Mouse (Mus musculus) kidney, embryonic 14.5 days (tissue): ENCODE results near the gene Usp49. TPM values are rescaled to one million over a fixed set of nuclear protein-coding genes. Genes with fewer than 3 reads are reported as not detected.

Source experiments
- ATAC-seq: fragments of 200-750 bp; cut with Nextera tagmentation; 2 replicates; pipeline ENCODE4 v1.8.0; 2017; ENCODE audit warnings: moderate number of reproducible peaks, mild to moderate bottlenecking, moderate TSS enrichment, moderate library complexity; ENCODE audit not compliant: low FRiP score, low TSS enrichment
- H3K27ac ChIP-seq: fragments of 300-500 bp; sonication (generic); 2 replicates; pipeline ENCODE4 v1.5.1; 2014; ENCODE audit warnings: low read depth, mild to moderate bottlenecking, low read length, moderate library complexity, mixed read lengths
- H3K27me3 ChIP-seq: fragments of 300-500 bp; sonication (generic); 2 replicates; pipeline ENCODE4 v1.6.1; 2014; ENCODE audit warnings: mild to moderate bottlenecking, low read length; ENCODE audit not compliant: control insufficient read depth, insufficient read depth
- H3K36me3 ChIP-seq: fragments of 300-500 bp; sonication (generic); 2 replicates; pipeline ENCODE4 v1.6.1; 2014; ENCODE audit warnings: low read length, mixed read lengths; ENCODE audit not compliant: control insufficient read depth, insufficient read depth
- H3K4me1 ChIP-seq: fragments of 300-500 bp; sonication (generic); 2 replicates; pipeline ENCODE4 v1.6.1; 2014; ENCODE audit warnings: low read length, mixed read lengths; ENCODE audit not compliant: control insufficient read depth, insufficient read depth
- H3K4me2 ChIP-seq: fragments of 300-500 bp; sonication (generic); replicated peaks from 2 replicates; pipeline ENCODE4 v1.6.1; 2014; ENCODE audit warnings: low read depth, mild to moderate bottlenecking, low read length
- H3K4me3 ChIP-seq: fragments of 300-500 bp; sonication (generic); 2 replicates; pipeline ENCODE4 v1.5.1; 2014; ENCODE audit warnings: mild to moderate bottlenecking, low read length
- H3K9ac ChIP-seq: fragments of 300-500 bp; sonication (generic); 2 replicates; pipeline ENCODE4 v1.6.1; 2014; ENCODE audit warnings: low read depth, mild to moderate bottlenecking, low read length, moderate library complexity
- H3K9me3 ChIP-seq: fragments of 300-500 bp; sonication (generic); 2 replicates; pipeline ENCODE4 v1.6.1; 2016; ENCODE audit warnings: low read length; ENCODE audit not compliant: control insufficient read depth
- WGBS: fragments of 180-500 bp; shearing (Covaris S2); extraction: QIAGEN DNeasy Blood & Tissue Kit; methylation state at CpG from one replicate; pipeline ENCODE4 v1.1.7; 2014; 5-methylcytosine and 5-hydroxymethylcytosine counted together
- polyA plus RNA-seq: library from polyadenylated mRNA; unstranded; fragments of >200 nt; fragmentation: Nextera tagmentation; extraction: Ambion mirVana; gene quantifications from 2 replicates; pipeline ENCODE4 v1.2.1, GENCODE M21; 2014

The Usp49 gene
- polyA plus RNA-seq, 1 experiment from 2014 or later: 6.6 TPM

DNA sequence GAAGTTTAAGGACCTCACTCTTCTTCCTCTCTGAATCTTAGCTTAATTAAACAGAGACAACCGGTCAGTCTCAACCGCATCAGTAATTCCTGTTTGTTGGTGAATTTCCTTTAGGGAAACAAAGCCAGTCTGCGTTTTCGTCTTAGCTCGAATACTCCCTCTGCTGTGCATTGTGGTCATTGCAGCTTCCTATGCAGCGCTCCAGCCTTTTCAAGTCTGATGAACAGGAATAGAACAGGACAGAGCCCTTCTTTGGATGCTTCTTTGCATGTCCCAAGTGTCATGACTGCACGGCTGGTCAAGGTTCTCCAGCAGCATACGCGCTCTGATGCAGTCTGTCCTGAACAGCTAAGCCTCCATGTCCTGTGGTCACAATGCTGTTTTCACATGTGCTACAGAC lies 46.1 kb downstream of the Usp49 start:
- no peak for ATAC-seq
- peaks cover 11% of the 10 kb centered on the region for H3K4me1 ChIP-seq
- WGBS: 22% methylated on average over 9 of the region's 9 CpGs
- H3K27ac ChIP-seq: no peak overlapping the region
- H3K4me2 ChIP-seq: no peak overlapping the region
- no peak overlapping the region for H3K4me3 ChIP-seq
- no peaks in the 10 kb centered on the region for H3K9me3 ChIP-seq
- no peak overlapping the region for H3K9ac ChIP-seq
- H3K27me3 ChIP-seq: peaks cover 3% of the 10 kb centered on the region; the same call in 1 of the 2 replicates
- H3K36me3 ChIP-seq: peaks cover 27% of the 10 kb centered on the region

- 73% methylated on average over 5 of the region's 5 CpGs for WGBS
- Histone ChIP-seq H3K27ac (peak overlapping the region; percentile 38; the same call in 1 of the 2 replicates), H3K4me1 (peaks cover 1% of the 10 kb centered on the region; the same call in 1 of the 2 replicates), H3K4me2 (no peak overlapping the region), H3K27me3 (peaks cover under 1% of the 10 kb centered on the region; the same call in 1 of the 2 replicates), H3K9me3 (no peaks in the 10 kb centered on the region), H3K4me3 (no peak overlapping the region), H3K36me3 (peaks cover 32% of the 10 kb centered on the region), H3K9ac (no peak overlapping the region)
- ATAC-seq: no peak
Measured at GRCm38 (mm10) chr17:47678238-47678637, 47.7 kb downstream of the Usp49 start.

- ATAC-seq: no peak
- H3K9ac ChIP-seq: no peak overlapping the region
- no peaks in the 10 kb centered on the region for H3K9me3 ChIP-seq
- 75% methylated on average over 5 of the region's 5 CpGs for WGBS
- no peaks in the 10 kb centered on the region for H3K4me1 ChIP-seq
- no peak overlapping the region for H3K4me2 ChIP-seq
- peaks cover 37% of the 10 kb centered on the region for H3K36me3 ChIP-seq
- no peaks in the 10 kb centered on the region for H3K27me3 ChIP-seq
- H3K27ac ChIP-seq: peak overlapping the region; percentile 38; the same call in 1 of the 2 replicates
- H3K4me3 ChIP-seq: no peak overlapping the region
Measured at GRCm38 (mm10) chr17:47678702-47679101, 48.2 kb downstream of the Usp49 start.

- ATAC-seq: no peak
- no peak overlapping the region for H3K9ac ChIP-seq
- H3K4me3 ChIP-seq: no peak overlapping the region
- H3K27me3 ChIP-seq: no peaks in the 10 kb centered on the region
- no peak overlapping the region for H3K27ac ChIP-seq
- peaks cover 59% of the 10 kb centered on the region for H3K36me3 ChIP-seq
- H3K4me1 ChIP-seq: peaks cover 6% of the 10 kb centered on the region; the same call in 1 of the 2 replicates
- WGBS: 82% methylated on average over 4 of the region's 4 CpGs
- H3K9me3 ChIP-seq: no peaks in the 10 kb centered on the region
- H3K4me2 ChIP-seq: no peak overlapping the region
Measured at GRCm38 (mm10) chr17:47682836-47683235, 52.3 kb downstream of the Usp49 start.

DNA sequence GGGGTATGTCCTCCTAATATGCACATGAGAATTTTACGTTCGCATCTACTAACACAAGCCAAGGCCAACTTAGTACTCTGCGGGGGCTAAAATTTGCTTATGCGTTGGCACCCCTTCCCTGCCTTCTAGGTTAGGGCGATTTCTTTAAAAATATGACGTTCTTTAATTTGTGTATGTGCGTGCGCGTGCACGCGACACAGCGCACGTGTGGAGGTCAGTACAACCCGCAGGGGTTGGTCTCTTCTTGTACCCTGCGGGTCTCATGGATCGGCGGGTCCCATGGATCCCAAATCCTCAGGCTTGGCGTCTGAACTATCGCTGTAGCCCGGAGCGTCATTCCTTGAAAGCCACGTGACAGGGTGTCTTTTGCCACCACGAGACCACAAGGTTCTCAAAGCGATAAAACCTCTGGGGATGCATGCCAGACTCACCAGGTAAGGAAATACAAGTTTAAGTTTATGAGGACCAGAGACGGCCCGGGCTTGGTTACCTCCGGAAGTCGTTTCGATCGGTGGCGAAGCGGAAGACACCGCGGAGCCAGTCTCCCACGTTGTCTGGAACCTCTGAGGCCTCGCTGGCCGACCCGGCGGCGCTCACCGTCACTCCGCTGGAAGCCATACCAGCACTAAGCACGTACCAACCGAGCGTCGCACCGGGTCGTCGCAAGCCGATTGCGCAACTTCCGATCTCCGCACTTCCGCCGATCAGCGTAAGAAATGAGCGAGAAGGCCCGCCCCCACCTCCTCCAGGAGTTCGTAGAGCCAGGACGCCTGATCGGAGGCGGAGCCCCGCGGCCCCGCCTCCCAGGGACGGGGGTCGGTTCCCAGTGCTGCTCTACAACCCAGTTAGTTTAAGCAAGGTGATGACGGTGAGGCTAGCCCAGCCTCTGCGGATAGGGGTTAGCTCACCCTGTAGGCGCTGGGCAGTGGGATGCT lies 57.2 kb downstream of the Usp49 start:
- Histone ChIP-seq H3K4me1 (peaks cover 6% of the 10 kb centered on the region; the same call in 1 of the 2 replicates), H3K4me2 (peak overlapping the region; percentile 86), H3K27me3 (0 out of 2 replicates have a peak, but pooled peaks cover 7% of the 10 kb centered on the region), H3K9me3 (no peaks in the 10 kb centered on the region), H3K9ac (peak overlapping the region; percentile 81), H3K36me3 (peaks cover 33% of the 10 kb centered on the region), H3K4me3 (peak overlapping the region; percentile 88), H3K27ac (peak overlapping the region; percentile 52)
- WGBS: under 1% methylated on average over 70 of the region's 70 CpGs
- ATAC-seq: peak; percentile 93

- Histone ChIP-seq H3K4me1 (peaks cover 6% of the 10 kb centered on the region; the same call in 1 of the 2 replicates), H3K4me3 (peak within 1 kb of the TSS; percentile 88), H3K9me3 (no peaks in the 10 kb centered on the region), H3K27ac (peak within 1 kb of the TSS; percentile 52), H3K36me3 (peaks cover 29% of the 10 kb centered on the region), H3K9ac (peak within 1 kb of the TSS; percentile 81), H3K27me3 (0 out of 2 replicates have a peak, but pooled peaks cover 7% of the 10 kb centered on the region), H3K4me2 (peak within 1 kb of the TSS; percentile 86)
- 0% methylated on average over 9 of the region's 9 CpGs for WGBS
- ATAC-seq: no peak
Measured at GRCm38 (mm10) chr17:47688344-47688607, 57.8 kb downstream of the Usp49 start, which contains the start of gene Tomm6. Gene Tomm6 (minus strand): TSS chr17:47688386.

- Histone ChIP-seq H3K27ac (peak within 1 kb of the TSS; percentile 52), H3K4me1 (peaks cover 7% of the 10 kb centered on the region; the same call in 1 of the 2 replicates), H3K4me2 (peak within 1 kb of the TSS; percentile 86), H3K27me3 (0 out of 2 replicates have a peak, but pooled peaks cover 7% of the 10 kb centered on the region), H3K9ac (peak within 1 kb of the TSS; percentile 81), H3K4me3 (peak within 1 kb of the TSS; percentile 88), H3K9me3 (no peaks in the 10 kb centered on the region), H3K36me3 (peaks cover 23% of the 10 kb centered on the region)
- 2% methylated on average over 57 of the region's 58 CpGs for WGBS
- peak; percentile 44 for ATAC-seq
Measured at GRCm38 (mm10) chr17:47688608-47689575, 58.4 kb downstream of the Usp49 start, which contains the start of gene Frs3. Gene Frs3 (plus strand): TSS chr17:47689030.

GRCm38 (mm10) chr17:47689894-47690293 lies 59.4 kb downstream of the Usp49 start:
- peaks cover 10% of the 10 kb centered on the region; the same call in 1 of the 2 replicates for H3K4me1 ChIP-seq
- no peak overlapping the region for H3K27ac ChIP-seq
- no peaks in the 10 kb centered on the region for H3K9me3 ChIP-seq
- H3K4me2 ChIP-seq: 0 out of 2 replicates have a peak overlapping the region, but pooled peaks have one; percentile 86
- H3K4me3 ChIP-seq: no peak overlapping the region
- H3K9ac ChIP-seq: no peak overlapping the region
- ATAC-seq: no peak
- 0 out of 2 replicates have a peak, but pooled peaks cover 7% of the 10 kb centered on the region for H3K27me3 ChIP-seq
- 82% methylated on average over 8 of the region's 8 CpGs for WGBS
- H3K36me3 ChIP-seq: peaks cover 13% of the 10 kb centered on the region
